Mouse (Mus musculus): ENCODE measurements at regions not wholly inside any gene's neighbourhood (a gene's known extent, or its start where the extent isn't known, plus 50 kb on each side); places are given as distances from the start of the nearest gene placed in this dataset.

DNA sequence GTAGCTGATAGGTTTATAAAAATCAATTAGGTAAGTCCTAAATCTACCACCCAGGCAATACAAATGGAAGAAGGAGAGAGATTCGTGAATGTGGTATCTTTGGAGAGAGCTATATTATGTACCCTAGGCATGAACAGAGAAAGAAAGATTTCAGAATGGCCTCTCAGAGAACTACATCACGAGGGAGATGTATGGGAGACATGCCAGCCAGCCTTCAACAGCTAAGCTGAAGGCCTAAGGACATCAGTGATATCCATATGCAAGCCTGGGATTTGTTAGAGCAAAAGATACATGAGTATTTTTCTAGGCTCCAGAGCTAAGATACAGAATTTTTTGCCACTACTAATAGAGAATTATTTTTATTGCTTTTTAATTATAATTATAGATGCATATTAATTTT, 2445.7 kb upstream of the 5930422O12Rik start:
- H3K4me3 ChIP-seq (ENCODE audit: low read depth, low read length) = no peak overlapping the region
- no peaks in the 10 kb centered on the region for H3K27me3 ChIP-seq (ENCODE audit: control insufficient read depth, insufficient read depth, low read length)
- no peaks in the 10 kb centered on the region for H3K36me3 ChIP-seq (ENCODE audit: control insufficient read depth, insufficient read depth, low read length)
- no peak overlapping the region for H3K4me2 ChIP-seq (replicated peaks; ENCODE audit: low read depth, low read length)
- no peak for ATAC-seq (ENCODE audit: low FRiP score)
- H3K27ac ChIP-seq (ENCODE audit: low read depth, low read length) = no peak overlapping the region
- H3K4me1 ChIP-seq (replicated peaks; ENCODE audit: control insufficient read depth, insufficient read depth, low read length) = no peaks in the 10 kb centered on the region
- no peak for DNase-seq (ENCODE audit: low spot score)
- H3K9me3 ChIP-seq (ENCODE audit: control insufficient read depth, low read length) = no peaks in the 10 kb centered on the region
- WGBS = 73% methylated on average over 2 of the region's 2 CpGs
- no peak overlapping the region for H3K9ac ChIP-seq (ENCODE audit: low read depth, low read length)

DNA sequence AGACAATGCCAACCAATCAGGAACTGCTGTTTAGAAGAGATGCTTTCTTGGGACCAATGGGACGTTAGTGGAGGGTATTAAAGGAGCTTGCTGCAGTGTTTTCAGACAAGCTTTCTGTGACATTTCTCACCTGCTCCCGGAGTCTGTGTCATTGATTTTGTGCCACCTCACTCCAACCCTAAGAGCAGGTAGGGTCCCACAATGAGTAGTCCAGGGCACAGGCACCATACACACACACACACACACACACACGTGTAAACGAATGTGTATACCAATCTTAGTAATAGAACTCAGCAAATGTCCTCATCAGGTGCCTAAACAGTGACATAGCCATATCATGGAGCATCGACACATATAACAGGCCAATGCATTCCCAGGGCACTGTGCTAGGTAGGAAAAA, 2440.5 kb upstream of the 5930422O12Rik start:
- ATAC-seq (ENCODE audit: low FRiP score) (no peak), DNase-seq (ENCODE audit: low spot score) (no peak)
- Histone ChIP-seq H3K4me1 (replicated peaks; ENCODE audit: control insufficient read depth, insufficient read depth, low read length) (no peaks in the 10 kb centered on the region), H3K36me3 (ENCODE audit: control insufficient read depth, insufficient read depth, low read length) (no peaks in the 10 kb centered on the region), H3K4me2 (replicated peaks; ENCODE audit: low read depth, low read length) (no peak overlapping the region), H3K9me3 (ENCODE audit: control insufficient read depth, low read length) (no peaks in the 10 kb centered on the region), H3K4me3 (ENCODE audit: low read depth, low read length) (no peak overlapping the region), H3K9ac (ENCODE audit: low read depth, low read length) (no peak overlapping the region), H3K27me3 (ENCODE audit: control insufficient read depth, insufficient read depth, low read length) (no peaks in the 10 kb centered on the region), H3K27ac (ENCODE audit: low read depth, low read length) (no peak overlapping the region)
- WGBS = 76% methylated on average over 5 of the region's 5 CpGs

GRCm38 (mm10) chr8:30998657-30999056, 2429.9 kb upstream of the 5930422O12Rik start:
- Histone ChIP-seq H3K9ac (ENCODE audit: low read depth, low read length) (no peak overlapping the region), H3K27ac (ENCODE audit: low read depth, low read length) (no peak overlapping the region), H3K36me3 (ENCODE audit: control insufficient read depth, insufficient read depth, low read length) (no peaks in the 10 kb centered on the region), H3K9me3 (ENCODE audit: control insufficient read depth, low read length) (no peaks in the 10 kb centered on the region), H3K27me3 (ENCODE audit: control insufficient read depth, insufficient read depth, low read length) (no peaks in the 10 kb centered on the region), H3K4me3 (ENCODE audit: low read depth, low read length) (no peak overlapping the region), H3K4me2 (replicated peaks; ENCODE audit: low read depth, low read length) (no peak overlapping the region), H3K4me1 (replicated peaks; ENCODE audit: control insufficient read depth, insufficient read depth, low read length) (no peaks in the 10 kb centered on the region)
- DNase-seq (ENCODE audit: low spot score) (no peak), ATAC-seq (ENCODE audit: low FRiP score) (no peak)
- 75% methylated on average over 9 of the region's 9 CpGs for WGBS

DNA sequence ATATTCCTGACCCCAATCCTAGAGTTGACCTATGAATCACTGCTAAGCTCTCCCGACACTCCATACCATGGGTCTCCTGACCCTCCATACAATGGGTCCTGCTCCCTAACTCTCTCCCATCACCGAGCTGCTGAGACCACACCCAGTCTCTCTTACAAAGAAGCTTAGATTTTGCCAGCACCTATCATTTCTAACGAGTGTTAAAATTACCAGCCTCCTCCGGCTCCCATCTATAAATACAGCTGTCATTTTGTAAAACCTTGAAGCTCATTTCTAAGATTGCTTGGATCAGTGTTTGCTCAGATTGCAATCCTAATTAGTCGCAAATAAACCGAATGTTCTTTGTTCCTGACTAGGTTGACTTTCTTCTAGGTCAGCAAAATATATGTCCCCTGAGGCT, 2428.4 kb upstream of the 5930422O12Rik start:
- WGBS = 89% methylated on average over 6 of the region's 6 CpGs
- no peak for DNase-seq (ENCODE audit: low spot score)
- no peaks in the 10 kb centered on the region for H3K4me1 ChIP-seq (replicated peaks; ENCODE audit: control insufficient read depth, insufficient read depth, low read length)

GRCm38 (mm10) chr8:31001980-31002730, 2426.4 kb upstream of the 5930422O12Rik start:
- Histone ChIP-seq H3K9ac (ENCODE audit: low read depth, low read length) (no peak overlapping the region), H3K9me3 (ENCODE audit: control insufficient read depth, low read length) (no peaks in the 10 kb centered on the region), H3K27me3 (ENCODE audit: control insufficient read depth, insufficient read depth, low read length) (no peaks in the 10 kb centered on the region), H3K4me1 (replicated peaks; ENCODE audit: control insufficient read depth, insufficient read depth, low read length) (no peaks in the 10 kb centered on the region), H3K27ac (ENCODE audit: low read depth, low read length) (no peak overlapping the region), H3K4me2 (replicated peaks; ENCODE audit: low read depth, low read length) (no peak overlapping the region), H3K36me3 (ENCODE audit: control insufficient read depth, insufficient read depth, low read length) (no peaks in the 10 kb centered on the region), H3K4me3 (ENCODE audit: low read depth, low read length) (no peak overlapping the region)
- ATAC-seq (ENCODE audit: low FRiP score) (no peak; the same call in 1 of the 2 replicates), DNase-seq (ENCODE audit: low spot score) (peak; percentile 19)
- 21% methylated on average over 5 of the region's 5 CpGs for WGBS

More for the DNA sequence above, 2428.4 kb upstream of the 5930422O12Rik start:
- ATAC-seq (ENCODE audit: low FRiP score) = no peak
- Histone ChIP-seq H3K27ac (ENCODE audit: low read depth, low read length) (no peak overlapping the region), H3K4me3 (ENCODE audit: low read depth, low read length) (no peak overlapping the region), H3K27me3 (ENCODE audit: control insufficient read depth, insufficient read depth, low read length) (no peaks in the 10 kb centered on the region), H3K9ac (ENCODE audit: low read depth, low read length) (no peak overlapping the region), H3K4me2 (replicated peaks; ENCODE audit: low read depth, low read length) (no peak overlapping the region), H3K36me3 (ENCODE audit: control insufficient read depth, insufficient read depth, low read length) (no peaks in the 10 kb centered on the region), H3K9me3 (ENCODE audit: control insufficient read depth, low read length) (no peaks in the 10 kb centered on the region)

- Histone ChIP-seq H3K36me3 (ENCODE audit: control insufficient read depth, insufficient read depth, low read length) (no peaks in the 10 kb centered on the region), H3K27me3 (ENCODE audit: control insufficient read depth, insufficient read depth, low read length) (no peaks in the 10 kb centered on the region), H3K27ac (ENCODE audit: low read depth, low read length) (no peak overlapping the region), H3K4me1 (replicated peaks; ENCODE audit: control insufficient read depth, insufficient read depth, low read length) (no peaks in the 10 kb centered on the region), H3K4me3 (ENCODE audit: low read depth, low read length) (no peak overlapping the region), H3K9me3 (ENCODE audit: control insufficient read depth, low read length) (no peaks in the 10 kb centered on the region), H3K9ac (ENCODE audit: low read depth, low read length) (no peak overlapping the region), H3K4me2 (replicated peaks; ENCODE audit: low read depth, low read length) (no peak overlapping the region)
- no peak for ATAC-seq (ENCODE audit: low FRiP score)
- no peak for DNase-seq (ENCODE audit: low spot score)
- WGBS = 58% methylated on average over 8 of the region's 8 CpGs
Measured at GRCm38 (mm10) chr8:31008309-31008708, 2420.2 kb upstream of the 5930422O12Rik start.

GRCm38 (mm10) chr8:31012068-31012467, 2416.4 kb upstream of the 5930422O12Rik start:
- Histone ChIP-seq H3K36me3 (ENCODE audit: control insufficient read depth, insufficient read depth, low read length) (no peaks in the 10 kb centered on the region), H3K4me3 (ENCODE audit: low read depth, low read length) (no peak overlapping the region), H3K27ac (ENCODE audit: low read depth, low read length) (no peak overlapping the region), H3K4me2 (replicated peaks; ENCODE audit: low read depth, low read length) (no peak overlapping the region), H3K9ac (ENCODE audit: low read depth, low read length) (no peak overlapping the region), H3K27me3 (ENCODE audit: control insufficient read depth, insufficient read depth, low read length) (no peaks in the 10 kb centered on the region), H3K4me1 (replicated peaks; ENCODE audit: control insufficient read depth, insufficient read depth, low read length) (no peaks in the 10 kb centered on the region), H3K9me3 (ENCODE audit: control insufficient read depth, low read length) (no peaks in the 10 kb centered on the region)
- 58% methylated on average over 11 of the region's 11 CpGs for WGBS
- ATAC-seq (ENCODE audit: low FRiP score) = 0 out of 2 replicates have a peak, but pooled peaks have one; percentile 30
- DNase-seq (ENCODE audit: low spot score) = no peak

DNA sequence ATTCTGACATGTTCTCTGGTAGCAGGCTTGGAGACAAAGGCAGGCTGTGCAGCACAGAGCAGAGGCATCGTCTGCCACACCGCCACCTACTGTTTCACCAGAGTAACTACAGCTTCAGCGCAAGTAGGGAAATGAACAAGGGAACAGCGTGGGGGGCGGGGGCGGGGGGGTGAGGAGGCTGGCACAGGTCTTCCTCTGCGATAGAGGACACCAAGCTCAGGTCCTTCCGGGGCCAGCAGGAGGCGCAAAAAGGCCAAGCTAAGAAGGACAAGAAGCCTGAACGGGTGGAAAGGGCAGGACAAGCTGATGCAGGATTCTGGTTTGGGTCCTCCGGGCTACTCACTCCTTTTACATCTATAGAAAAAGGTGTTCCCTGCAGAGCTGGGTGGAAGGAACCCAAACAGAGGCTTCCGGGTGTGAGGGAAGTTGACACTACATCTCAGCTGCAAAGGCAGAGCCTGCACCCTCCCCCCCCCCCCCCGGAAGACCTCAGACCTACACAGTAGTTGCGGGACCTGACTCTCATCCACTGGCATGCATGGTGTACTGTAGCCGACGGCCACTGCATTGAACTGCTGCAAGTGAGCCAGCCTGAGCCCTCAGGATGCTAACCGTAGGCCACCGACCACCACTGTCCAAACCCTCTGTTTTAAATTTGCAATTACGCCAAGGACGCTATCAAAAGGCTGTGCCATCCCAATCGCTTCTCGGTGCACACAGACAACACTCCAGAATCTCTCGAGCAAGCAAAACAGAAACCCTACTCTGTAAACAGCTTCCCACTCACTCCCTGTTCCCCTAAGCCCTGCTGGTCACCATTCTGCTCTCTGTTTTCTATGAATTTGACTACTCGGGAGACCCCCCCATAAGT, 2396.6 kb upstream of the 5930422O12Rik start:
- Histone ChIP-seq H3K27ac (ENCODE audit: low read depth, low read length) (peak overlapping the region; percentile 31), H3K36me3 (ENCODE audit: control insufficient read depth, insufficient read depth, low read length) (no peaks in the 10 kb centered on the region), H3K9me3 (ENCODE audit: control insufficient read depth, low read length) (no peaks in the 10 kb centered on the region), H3K9ac (ENCODE audit: low read depth, low read length) (peak overlapping the region; percentile 34; the same call in 1 of the 2 replicates), H3K4me1 (replicated peaks; ENCODE audit: control insufficient read depth, insufficient read depth, low read length) (no peaks in the 10 kb centered on the region), H3K4me3 (ENCODE audit: low read depth, low read length) (peak overlapping the region; percentile 23), H3K27me3 (ENCODE audit: control insufficient read depth, insufficient read depth, low read length) (no peaks in the 10 kb centered on the region), H3K4me2 (replicated peaks; ENCODE audit: low read depth, low read length) (peak overlapping the region; percentile 54)
- DNase-seq (ENCODE audit: low spot score) (peak; percentile 87), ATAC-seq (ENCODE audit: low FRiP score) (peak; percentile 91)
- WGBS = 8% methylated on average over 23 of the region's 24 CpGs
